Mouse (Mus musculus): ENCODE data around the gene Rgr. TPM values are rescaled to one million over a fixed set of nuclear protein-coding genes. Genes with fewer than 3 reads are reported as not detected.
"Not testable (repeated sequence)": the region's sequence is repeated elsewhere in the genome, so short reads cannot be mapped to it uniquely, and the experiment has no call there.

Rgr gene
- polyA plus RNA-seq, 1 experiment from 2014 or later, result not detected

- ATAC-seq (ENCODE audit: insufficient read depth, low FRiP score, low TSS enrichment) (no peak), DNase-seq (ENCODE audit: low spot score) (no peak)
- H3K4me2 ChIP-seq (ENCODE audit: low read depth), result no peak overlapping the region
- H3K9me3 ChIP-seq (ENCODE audit: control insufficient read depth, low read length), result no peaks in the 10 kb centered on the region
- no peaks in the 10 kb centered on the region for H3K27me3 ChIP-seq (ENCODE audit: control insufficient read depth, insufficient read depth, low read length)
- no peak overlapping the region for H3K27ac ChIP-seq (ENCODE audit: low read depth, low read length)
- H3K4me3 ChIP-seq (ENCODE audit: low read depth, low read length), result no peak overlapping the region
- H3K36me3 ChIP-seq (ENCODE audit: control insufficient read depth, insufficient read depth, low read length), result no peaks in the 10 kb centered on the region
- H3K4me1 ChIP-seq (ENCODE audit: control insufficient read depth, insufficient read depth, low read length), result no peaks in the 10 kb centered on the region
- no peak overlapping the region for H3K9ac ChIP-seq (ENCODE audit: low read length)
- WGBS, result 89% methylated on average over 2 of the region's 2 CpGs
Observed at GRCm38 (mm10) chr14:37009686-37010085, 39.1 kb downstream of the Rgr start.

- no peak overlapping the region for H3K4me3 ChIP-seq (ENCODE audit: low read depth, low read length)
- H3K9me3 ChIP-seq (ENCODE audit: control insufficient read depth, low read length), result no peaks in the 10 kb centered on the region
- no peak overlapping the region for H3K9ac ChIP-seq (ENCODE audit: low read length)
- WGBS, result 86% methylated on average over 8 of the region's 8 CpGs
- no peaks in the 10 kb centered on the region for H3K36me3 ChIP-seq (ENCODE audit: control insufficient read depth, insufficient read depth, low read length)
- H3K27ac ChIP-seq (ENCODE audit: low read depth, low read length), result no peak overlapping the region
- H3K27me3 ChIP-seq (ENCODE audit: control insufficient read depth, insufficient read depth, low read length), result no peaks in the 10 kb centered on the region
- ATAC-seq (ENCODE audit: insufficient read depth, low FRiP score, low TSS enrichment), result no peak
- H3K4me2 ChIP-seq (ENCODE audit: low read depth), result no peak overlapping the region
- no peak for DNase-seq (ENCODE audit: low spot score)
- no peaks in the 10 kb centered on the region for H3K4me1 ChIP-seq (ENCODE audit: control insufficient read depth, insufficient read depth, low read length)
Observed at GRCm38 (mm10) chr14:37006489-37006888, 42.3 kb downstream of the Rgr start.

- WGBS, result 39% methylated on average over 3 of the region's 3 CpGs
- Histone ChIP-seq H3K27ac (ENCODE audit: low read depth, low read length) (no peak overlapping the region), H3K4me3 (ENCODE audit: low read depth, low read length) (no peak overlapping the region)
Observed at GRCm38 (mm10) chr14:37005865-37006264, 42.9 kb downstream of the Rgr start.

DNA sequence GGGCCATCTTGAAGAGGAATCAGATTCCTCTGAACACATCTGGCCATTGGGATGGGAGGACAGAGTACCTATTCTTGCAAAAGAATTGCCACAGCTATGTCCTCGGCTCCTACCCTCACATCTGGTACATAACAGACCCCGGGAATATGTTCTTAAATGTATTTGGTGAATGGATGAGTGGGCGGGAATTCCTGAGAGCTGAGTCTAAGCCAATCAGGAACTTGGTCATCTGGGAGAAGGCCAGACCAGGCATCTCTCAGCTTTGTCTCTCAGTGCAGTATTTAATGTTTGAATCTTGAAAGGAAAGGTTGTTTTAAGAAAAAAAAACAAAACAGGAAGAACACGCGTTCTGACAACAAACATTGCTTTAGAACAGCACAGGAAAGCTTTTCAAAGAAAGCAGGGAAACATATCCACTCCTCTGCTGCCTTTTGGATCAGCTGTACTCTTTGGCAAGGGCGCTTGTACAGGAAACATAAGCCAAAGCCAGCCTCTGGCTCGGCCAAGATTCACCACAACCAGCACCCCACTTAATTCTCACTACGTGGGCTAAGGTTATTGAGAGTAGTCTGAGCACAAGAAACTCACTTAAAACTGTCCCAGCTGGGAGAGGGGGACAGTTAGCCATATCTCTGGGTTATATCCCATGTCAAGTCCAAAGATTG, 45.2 kb downstream of the Rgr start:
- no peak overlapping the region for H3K4me2 ChIP-seq (ENCODE audit: low read depth)
- no peak for DNase-seq (ENCODE audit: low spot score)

More at GRCm38 (mm10) chr14:37005865-37006264, 42.9 kb downstream of the Rgr start:
- H3K36me3 ChIP-seq (ENCODE audit: control insufficient read depth, insufficient read depth, low read length), result no peaks in the 10 kb centered on the region
- no peaks in the 10 kb centered on the region for H3K27me3 ChIP-seq (ENCODE audit: control insufficient read depth, insufficient read depth, low read length)
- H3K9me3 ChIP-seq (ENCODE audit: control insufficient read depth, low read length), result no peaks in the 10 kb centered on the region
- H3K9ac ChIP-seq (ENCODE audit: low read length), result no peak overlapping the region
- DNase-seq (ENCODE audit: low spot score) (no peak), ATAC-seq (ENCODE audit: insufficient read depth, low FRiP score, low TSS enrichment) (no peak)
- H3K4me1 ChIP-seq (ENCODE audit: control insufficient read depth, insufficient read depth, low read length), result no peaks in the 10 kb centered on the region
- H3K4me2 ChIP-seq (ENCODE audit: low read depth), result no peak overlapping the region

GRCm38 (mm10) chr14:37002852-37003251, 45.9 kb downstream of the Rgr start:
- Histone ChIP-seq H3K4me1 (ENCODE audit: control insufficient read depth, insufficient read depth, low read length) (no peaks in the 10 kb centered on the region), H3K4me3 (ENCODE audit: low read depth, low read length) (no peak overlapping the region), H3K27me3 (ENCODE audit: control insufficient read depth, insufficient read depth, low read length) (no peaks in the 10 kb centered on the region), H3K4me2 (ENCODE audit: low read depth) (no peak overlapping the region), H3K27ac (ENCODE audit: low read depth, low read length) (no peak overlapping the region), H3K9me3 (ENCODE audit: control insufficient read depth, low read length) (no peaks in the 10 kb centered on the region), H3K36me3 (ENCODE audit: control insufficient read depth, insufficient read depth, low read length) (no peaks in the 10 kb centered on the region), H3K9ac (ENCODE audit: low read length) (no peak overlapping the region)
- no peak for DNase-seq (ENCODE audit: low spot score)
- WGBS, result 64% methylated on average over 2 of the region's 2 CpGs
- no peak for ATAC-seq (ENCODE audit: insufficient read depth, low FRiP score, low TSS enrichment)

More for the DNA sequence above, 45.2 kb downstream of the Rgr start:
- Histone ChIP-seq H3K4me3 (ENCODE audit: low read depth, low read length) (no peak overlapping the region), H3K9me3 (ENCODE audit: control insufficient read depth, low read length) (no peaks in the 10 kb centered on the region), H3K27ac (ENCODE audit: low read depth, low read length) (no peak overlapping the region), H3K36me3 (ENCODE audit: control insufficient read depth, insufficient read depth, low read length) (no peaks in the 10 kb centered on the region), H3K4me1 (ENCODE audit: control insufficient read depth, insufficient read depth, low read length) (no peaks in the 10 kb centered on the region), H3K9ac (ENCODE audit: low read length) (no peak overlapping the region), H3K27me3 (ENCODE audit: control insufficient read depth, insufficient read depth, low read length) (no peaks in the 10 kb centered on the region)
- ATAC-seq (ENCODE audit: insufficient read depth, low FRiP score, low TSS enrichment), result no peak
- WGBS, result 79% methylated on average over 8 of the region's 8 CpGs

DNA sequence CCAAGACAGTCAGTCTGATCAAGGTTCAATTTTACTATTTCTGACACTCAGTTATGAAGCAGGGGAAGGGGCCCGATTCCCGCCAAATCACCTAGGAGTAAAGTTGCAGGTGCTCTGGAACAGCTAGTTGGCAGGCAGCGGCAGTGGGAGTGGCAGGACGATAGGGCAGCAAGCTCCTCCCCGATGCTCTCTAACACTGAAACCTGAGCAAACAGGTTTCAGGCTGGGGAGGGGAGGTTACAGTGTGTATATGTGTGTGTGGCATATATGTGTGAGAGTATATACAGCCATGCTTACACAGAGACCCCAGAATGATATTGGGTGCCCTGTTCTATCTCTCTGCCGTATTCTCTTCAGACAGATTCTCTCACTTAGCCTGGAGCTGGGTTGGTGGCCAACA, 48.0 kb downstream of the Rgr start:
- not testable (repeated sequence) for H3K9ac ChIP-seq (ENCODE audit: low read length); DNase-seq (ENCODE audit: low spot score); H3K27me3 ChIP-seq (ENCODE audit: control insufficient read depth, insufficient read depth, low read length); H3K27ac ChIP-seq (ENCODE audit: low read depth, low read length); H3K4me1 ChIP-seq (ENCODE audit: control insufficient read depth, insufficient read depth, low read length); H3K9me3 ChIP-seq (ENCODE audit: control insufficient read depth, low read length); ATAC-seq (ENCODE audit: insufficient read depth, low FRiP score, low TSS enrichment); H3K36me3 ChIP-seq (ENCODE audit: control insufficient read depth, insufficient read depth, low read length); H3K4me3 ChIP-seq (ENCODE audit: low read depth, low read length); H3K4me2 ChIP-seq (ENCODE audit: low read depth)
- 80% methylated on average over 6 of the region's 6 CpGs for WGBS

DNA sequence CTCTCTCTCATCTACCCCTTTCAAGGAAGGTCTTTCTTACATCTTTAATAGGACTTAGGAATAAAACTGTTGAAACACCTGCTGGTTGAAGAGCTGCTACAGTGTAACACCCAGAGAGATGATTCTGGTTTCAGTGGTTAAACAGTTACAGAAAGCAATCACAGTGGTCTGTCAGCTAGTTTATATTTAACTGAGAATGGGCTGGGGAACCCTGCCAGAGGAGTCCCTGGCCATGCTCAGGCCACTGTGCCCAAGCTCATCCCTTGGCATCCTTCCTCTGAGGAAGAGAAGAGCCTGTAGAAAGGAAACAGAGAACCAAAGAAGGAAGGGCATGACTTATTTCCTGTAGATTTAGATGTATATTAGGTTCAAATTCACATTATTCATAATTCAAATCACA, 59.0 kb downstream of the Rgr start:
- no peak overlapping the region for H3K27ac ChIP-seq (ENCODE audit: low read depth, low read length)
- H3K9me3 ChIP-seq (ENCODE audit: control insufficient read depth, low read length), result no peaks in the 10 kb centered on the region
- H3K4me1 ChIP-seq (ENCODE audit: control insufficient read depth, insufficient read depth, low read length), result no peaks in the 10 kb centered on the region
- DNase-seq (ENCODE audit: low spot score), result no peak
- ATAC-seq (ENCODE audit: insufficient read depth, low FRiP score, low TSS enrichment), result no peak
- no peak overlapping the region for H3K4me3 ChIP-seq (ENCODE audit: low read depth, low read length)
- no peaks in the 10 kb centered on the region for H3K27me3 ChIP-seq (ENCODE audit: control insufficient read depth, insufficient read depth, low read length)
- H3K4me2 ChIP-seq (ENCODE audit: low read depth), result no peak overlapping the region
- no peak overlapping the region for H3K9ac ChIP-seq (ENCODE audit: low read length)
- no peaks in the 10 kb centered on the region for H3K36me3 ChIP-seq (ENCODE audit: control insufficient read depth, insufficient read depth, low read length)

- H3K27me3 ChIP-seq (ENCODE audit: control insufficient read depth, insufficient read depth, low read length), result no peaks in the 10 kb centered on the region
- no peaks in the 10 kb centered on the region for H3K9me3 ChIP-seq (ENCODE audit: control insufficient read depth, low read length)
- WGBS, result 88% methylated on average over 3 of the region's 3 CpGs
- H3K36me3 ChIP-seq (ENCODE audit: control insufficient read depth, insufficient read depth, low read length), result no peaks in the 10 kb centered on the region
- H3K4me1 ChIP-seq (ENCODE audit: control insufficient read depth, insufficient read depth, low read length), result no peaks in the 10 kb centered on the region
- no peak overlapping the region for H3K27ac ChIP-seq (ENCODE audit: low read depth, low read length)
- ATAC-seq (ENCODE audit: insufficient read depth, low FRiP score, low TSS enrichment) (no peak), DNase-seq (ENCODE audit: low spot score) (no peak)
- H3K9ac ChIP-seq (ENCODE audit: low read length), result no peak overlapping the region
- no peak overlapping the region for H3K4me2 ChIP-seq (ENCODE audit: low read depth)
- no peak overlapping the region for H3K4me3 ChIP-seq (ENCODE audit: low read depth, low read length)
Observed at GRCm38 (mm10) chr14:36985693-36986092, 63.1 kb downstream of the Rgr start.

All from neural tube, embryonic 11.5 days (tissue).